Mouse (Mus musculus): ENCODE results near the gene Bbs9.

The Bbs9 gene

DNA sequence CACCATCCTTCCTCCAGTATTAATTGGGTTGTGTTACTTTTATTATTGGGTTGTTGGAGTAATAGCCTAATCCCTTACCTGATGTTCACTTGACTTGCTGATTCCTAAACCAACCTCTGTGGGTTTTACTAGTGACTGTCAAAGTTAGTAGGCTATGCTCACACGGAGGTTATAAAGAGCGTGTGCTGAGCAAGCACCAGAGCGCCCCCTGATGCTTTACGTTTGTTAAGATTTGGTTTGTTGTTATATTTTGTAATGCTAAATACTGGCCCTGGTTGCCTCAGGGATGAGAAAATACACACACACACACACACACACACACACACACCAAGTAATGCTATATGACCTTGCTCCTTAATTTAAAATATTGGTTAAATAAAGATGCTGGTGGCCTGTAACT is 219.9 kb downstream of the Bbs9 start:
- peak; percentile 32 for DNase-seq (ENCODE audit: low read depth)

DNA sequence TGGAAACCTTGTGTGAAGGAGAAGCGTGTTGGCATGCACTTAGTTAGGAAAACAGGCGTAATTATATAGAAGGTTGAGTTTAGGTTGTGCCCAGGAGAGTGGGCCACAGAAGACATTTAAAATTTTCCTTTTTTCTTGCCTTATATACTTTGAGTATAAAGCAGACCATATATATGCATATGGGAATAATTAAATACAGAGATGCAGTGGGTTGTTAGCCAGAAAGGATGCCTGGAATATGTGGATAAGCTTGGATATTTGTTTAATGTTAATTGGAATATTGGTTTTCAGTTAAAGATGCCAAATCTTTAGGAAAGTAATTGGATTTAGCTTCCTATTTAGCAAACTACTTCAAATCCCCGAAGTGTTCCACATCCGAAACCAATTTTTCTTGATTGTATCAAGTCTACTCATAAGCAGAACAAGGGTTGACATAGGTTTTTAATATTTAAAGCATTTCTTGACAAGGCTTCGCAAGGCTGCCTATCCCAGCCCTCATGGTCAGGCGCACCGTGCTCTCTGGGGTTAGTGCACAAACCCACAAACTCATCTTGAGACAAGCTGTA is 221.4 kb downstream of the Bbs9 start:
- DNase-seq (ENCODE audit: low read depth), result no peak

DNA sequence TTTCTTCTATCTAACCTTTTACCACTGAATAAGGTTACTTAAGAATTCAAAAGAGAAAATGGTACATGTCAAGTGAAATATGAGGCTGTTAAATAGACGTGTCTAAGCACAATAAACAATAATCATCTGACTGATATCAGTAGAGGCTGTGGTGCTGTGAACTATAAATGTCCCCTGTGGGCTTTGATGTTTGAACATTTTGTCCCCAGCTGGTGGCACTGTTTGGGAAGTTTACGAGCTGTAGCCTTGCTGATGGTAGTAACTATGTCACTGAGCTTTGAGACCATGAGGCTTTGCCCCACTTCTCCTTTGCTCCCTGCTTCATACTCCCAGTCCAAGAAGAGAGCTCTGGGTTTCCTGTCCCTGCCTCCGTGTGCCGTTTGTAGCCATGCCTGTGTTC is 222.3 kb downstream of the Bbs9 start:
- DNase-seq (ENCODE audit: low read depth), result no peak

DNA sequence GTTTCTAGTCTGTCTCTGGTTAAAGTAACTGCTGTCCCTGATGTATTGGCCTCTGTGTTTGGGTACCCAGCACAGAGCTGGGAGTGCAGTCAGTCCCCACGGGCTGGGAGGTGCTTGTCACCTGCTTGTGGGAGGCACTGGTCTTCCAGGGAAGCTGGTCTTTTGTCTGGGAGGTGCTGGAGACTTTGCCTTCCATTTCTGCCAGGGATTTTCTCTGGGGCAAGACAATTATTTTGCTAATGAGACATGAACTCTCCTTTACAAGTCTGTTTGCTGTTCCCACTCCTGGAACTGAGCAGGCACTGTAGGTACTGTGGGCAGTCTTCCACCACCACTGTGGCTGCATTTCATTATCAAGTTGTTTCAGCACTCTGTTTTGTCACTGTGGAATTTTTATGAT is 223.0 kb downstream of the Bbs9 start:
- DNase-seq (ENCODE audit: low read depth), result no peak

DNA sequence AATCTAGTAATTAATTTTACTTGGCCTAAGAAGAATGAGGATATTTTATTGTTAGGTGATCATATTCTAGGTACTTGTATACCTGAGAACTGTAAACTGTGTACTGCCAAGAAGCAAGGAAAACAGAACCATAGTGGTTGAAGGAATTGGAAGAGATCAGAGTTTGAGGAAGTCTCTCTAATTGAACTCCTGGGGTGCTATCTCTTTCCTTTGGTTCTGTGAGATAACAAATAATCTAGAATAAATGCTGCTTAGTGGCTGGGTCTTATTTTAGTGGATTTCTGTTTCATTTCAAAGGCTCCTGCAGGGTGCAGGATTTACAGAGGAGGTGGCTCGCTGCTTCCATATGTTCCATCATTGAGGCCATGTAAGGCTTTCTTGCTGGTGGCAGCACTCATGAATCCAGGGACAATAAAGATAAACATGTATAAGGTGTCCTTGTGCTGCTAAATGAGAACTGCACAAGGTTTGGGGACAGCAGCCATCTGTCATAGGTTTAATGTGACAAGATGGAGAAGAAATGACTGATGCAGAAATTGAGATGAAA is 226.6 kb downstream of the Bbs9 start:
- no peak for DNase-seq (ENCODE audit: low read depth)

DNA sequence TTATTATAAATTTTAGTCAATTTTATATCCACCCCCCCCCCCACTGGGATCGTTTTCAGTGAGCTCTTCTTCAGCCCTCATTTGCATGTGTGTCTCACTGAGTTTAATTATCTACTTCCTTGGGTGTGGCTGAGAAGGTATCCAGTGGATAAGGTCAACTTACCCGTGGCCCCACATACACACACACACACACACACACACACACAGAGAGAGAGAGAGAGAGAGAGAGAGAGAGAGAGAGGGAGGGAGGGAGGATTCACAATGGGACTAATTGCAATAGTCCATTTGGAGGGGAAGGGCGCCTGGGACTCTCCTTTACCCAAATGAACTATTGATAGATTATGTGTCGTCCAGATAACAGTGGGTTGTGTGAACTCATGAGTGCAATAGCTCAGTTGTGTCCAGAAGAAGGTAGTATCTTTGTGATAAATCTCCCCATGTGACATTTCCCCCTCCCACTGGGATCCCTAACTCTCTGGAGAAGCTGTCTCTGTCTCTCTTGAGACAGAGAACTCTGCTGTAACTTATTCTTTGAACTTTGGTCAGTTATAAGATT is 227.4 kb downstream of the Bbs9 start:
- DNase-seq (ENCODE audit: low read depth), result no peak

DNA sequence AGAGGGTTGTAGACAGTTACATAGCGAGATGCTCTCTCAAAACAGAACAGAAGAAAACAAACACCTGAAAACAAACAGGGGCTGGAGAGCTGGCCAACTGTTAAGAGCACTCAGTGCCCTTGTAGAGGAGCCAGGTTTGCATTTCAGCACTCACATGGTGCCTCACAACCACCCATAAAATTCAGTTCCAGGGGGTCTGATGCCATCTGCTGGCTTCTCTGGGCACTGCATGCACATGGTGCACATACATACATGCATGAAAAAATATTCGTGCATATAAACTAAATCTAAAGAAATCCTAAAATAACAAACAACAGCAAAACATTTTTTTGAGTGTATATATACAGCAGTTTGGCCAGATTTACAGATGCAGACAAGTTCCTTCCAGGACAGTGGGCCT is 228.0 kb downstream of the Bbs9 start:
- peak; percentile 26 for DNase-seq (ENCODE audit: low read depth)

DNA sequence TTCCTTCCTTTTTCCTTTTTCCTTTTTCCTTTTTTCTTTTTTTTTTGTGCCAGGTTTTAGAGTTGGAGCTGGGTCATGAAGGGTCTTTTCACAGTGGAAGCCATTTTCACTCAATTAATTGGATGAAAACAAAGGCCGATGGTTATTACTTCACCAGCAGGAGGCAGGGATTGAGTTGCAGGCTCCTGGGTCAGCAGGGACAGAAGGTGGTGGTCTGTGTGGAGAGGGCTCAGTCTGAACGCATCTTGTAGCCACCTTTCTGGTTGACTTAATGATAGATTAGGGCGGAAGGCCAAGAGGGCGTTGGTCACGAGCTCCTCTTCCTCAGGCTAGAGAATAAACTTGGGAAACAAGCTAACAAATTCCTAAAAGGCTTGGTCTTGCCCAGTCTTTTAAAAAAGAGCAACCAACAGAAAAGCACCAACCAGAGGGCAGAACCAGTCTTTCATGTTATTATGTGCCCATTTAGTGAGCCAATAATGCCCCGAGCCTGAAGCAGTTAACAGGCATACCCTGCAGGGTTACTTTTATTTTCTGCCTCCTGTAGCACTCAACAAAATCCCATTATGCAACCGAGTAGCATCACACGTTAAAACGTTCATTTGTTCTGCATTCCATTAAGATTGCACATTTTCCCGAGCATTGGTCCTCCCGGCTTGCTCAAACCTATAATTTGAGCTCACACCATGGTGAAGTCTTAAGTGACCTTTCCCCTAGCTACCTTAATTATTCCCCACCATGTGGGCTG is 231.8 kb downstream of the Bbs9 start:
- no peak for DNase-seq (ENCODE audit: low read depth)

DNA sequence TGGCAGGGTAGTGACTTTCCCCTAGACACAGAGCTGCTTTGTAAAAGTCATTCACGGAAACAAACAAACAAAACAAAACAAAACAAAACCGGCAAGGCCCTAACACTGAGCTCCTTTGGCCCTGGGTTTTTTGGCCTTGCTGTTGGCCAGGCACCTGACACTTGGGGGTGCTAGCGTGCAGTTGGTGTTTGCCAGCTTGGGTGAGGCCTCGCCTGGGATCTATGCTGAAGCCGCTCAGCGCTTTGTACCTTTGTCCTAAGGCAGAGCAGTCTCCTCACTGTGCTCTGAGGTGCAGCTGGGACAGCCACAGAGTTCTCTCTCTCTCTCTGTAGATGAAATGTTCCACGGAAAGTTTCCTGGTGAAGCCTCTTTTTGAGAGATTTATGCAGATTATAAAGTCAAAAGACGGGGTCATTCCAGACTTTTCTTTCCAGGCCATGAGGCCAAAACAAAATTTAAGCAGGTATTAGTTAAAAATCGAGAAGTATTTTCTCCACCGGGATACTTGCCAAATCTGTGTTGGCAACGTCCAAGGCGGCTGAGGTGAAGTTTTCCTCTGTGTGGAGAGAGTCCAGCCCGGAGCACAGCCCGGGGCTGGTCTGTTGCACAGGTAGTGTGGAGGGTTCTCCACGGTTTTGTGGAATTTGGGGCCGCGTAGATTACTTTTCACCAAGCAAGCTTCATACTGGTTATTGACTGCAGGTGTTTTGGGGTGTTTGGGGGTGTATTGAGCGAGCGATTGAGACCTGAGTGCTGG is 233.6 kb downstream of the Bbs9 start:
- peak; percentile 61 for DNase-seq (ENCODE audit: low read depth)

DNA sequence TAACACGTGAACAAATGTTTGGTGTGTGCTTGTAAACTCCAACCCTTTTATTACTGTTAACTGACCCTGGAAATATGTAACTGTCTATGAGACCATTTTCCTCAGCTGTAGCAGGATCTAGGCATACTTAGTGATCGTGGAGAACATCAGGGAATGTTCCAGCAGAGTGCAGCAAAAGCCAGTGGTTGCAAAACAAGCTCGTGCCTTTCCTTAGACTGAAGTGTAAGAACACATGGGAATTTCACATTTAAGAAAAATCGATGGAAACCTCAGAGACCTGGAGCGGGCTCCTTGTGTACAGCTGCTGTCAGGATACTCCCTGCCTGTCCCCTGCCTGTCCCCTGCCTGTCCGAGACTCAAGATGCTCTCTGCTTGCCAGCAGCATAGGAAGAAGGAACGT is 234.5 kb downstream of the Bbs9 start:
- no peak for DNase-seq (ENCODE audit: low read depth)

DNA sequence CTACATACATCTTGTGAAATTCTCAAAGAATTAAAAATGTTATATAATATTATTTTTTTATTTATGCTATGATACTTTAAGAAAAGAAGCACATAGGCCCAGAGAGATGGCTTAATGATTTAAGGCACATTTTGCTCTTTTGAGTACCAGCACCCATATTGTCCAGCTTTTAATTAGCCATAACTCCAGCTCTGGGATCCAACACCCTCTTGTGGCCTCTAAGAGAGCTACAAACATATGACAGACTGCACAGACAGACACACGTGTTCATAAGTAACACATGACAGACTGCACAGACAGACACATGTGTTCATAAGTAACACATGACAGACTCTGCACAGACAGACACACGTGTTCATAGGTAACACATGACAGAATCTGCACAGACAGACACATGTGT is 235.8 kb downstream of the Bbs9 start:
- no peak for DNase-seq (ENCODE audit: low read depth)

DNA sequence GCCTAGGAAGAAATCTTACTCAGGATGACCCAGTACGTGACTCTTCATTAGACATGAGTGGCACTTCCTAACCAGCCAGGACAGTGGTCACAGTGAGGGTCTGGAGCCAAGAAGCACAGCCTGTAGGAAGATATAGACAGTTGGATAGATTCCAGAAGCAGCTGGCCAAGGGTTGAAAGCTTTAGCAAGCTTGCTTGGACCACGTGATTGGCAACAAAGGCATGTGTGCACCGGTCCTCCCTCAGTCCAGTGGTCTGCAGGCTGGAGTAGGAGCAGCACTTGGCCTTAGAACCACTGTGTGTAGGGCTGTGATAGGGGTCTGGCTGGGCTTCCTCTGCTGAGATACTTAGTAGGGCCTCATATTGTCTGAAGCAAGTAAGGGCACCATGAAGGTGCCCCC is 237.2 kb downstream of the Bbs9 start:
- peak; percentile 36 for DNase-seq (ENCODE audit: low read depth)

DNA sequence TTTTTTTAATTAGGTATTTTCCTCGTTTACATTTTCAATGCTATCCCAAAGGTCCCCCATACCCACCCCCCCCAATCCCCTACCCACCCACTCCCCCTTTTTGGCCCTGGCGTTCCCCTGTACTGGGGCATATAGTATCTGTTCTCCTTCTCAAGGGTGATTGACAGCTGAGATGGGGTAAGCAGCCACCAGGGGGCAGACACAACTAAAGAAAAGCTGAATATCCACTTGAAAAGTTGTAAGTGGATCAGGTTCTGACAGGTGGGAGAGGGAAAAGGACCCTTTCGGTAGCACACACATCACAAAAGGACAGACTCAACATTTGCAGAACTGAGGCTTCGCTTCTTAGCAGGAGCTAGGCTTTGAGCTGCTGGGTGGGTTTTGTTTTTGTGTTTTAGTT is 237.8 kb downstream of the Bbs9 start:
- peak; percentile 70 for DNase-seq (ENCODE audit: low read depth)

DNA sequence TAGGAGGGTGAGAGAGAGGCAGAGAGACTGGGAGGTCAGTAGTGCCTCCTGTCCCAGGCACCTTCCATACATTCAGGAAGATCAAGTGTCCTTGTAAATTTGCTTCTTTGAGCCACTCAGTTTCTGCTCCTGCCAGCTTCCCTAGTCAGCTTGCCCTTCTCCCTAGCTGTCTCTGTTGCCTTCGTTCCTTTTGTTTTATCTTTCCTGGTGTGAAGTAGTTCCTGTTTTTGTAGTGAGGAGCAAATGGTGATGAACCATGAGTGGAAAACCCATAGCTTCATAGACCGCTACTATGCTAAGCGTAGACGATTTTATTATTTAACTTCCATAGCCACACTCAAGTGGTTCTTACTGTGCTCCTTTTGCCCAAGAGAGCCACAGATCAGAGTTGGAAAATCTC is 242.1 kb downstream of the Bbs9 start:
- DNase-seq (ENCODE audit: low read depth), result no peak

DNA sequence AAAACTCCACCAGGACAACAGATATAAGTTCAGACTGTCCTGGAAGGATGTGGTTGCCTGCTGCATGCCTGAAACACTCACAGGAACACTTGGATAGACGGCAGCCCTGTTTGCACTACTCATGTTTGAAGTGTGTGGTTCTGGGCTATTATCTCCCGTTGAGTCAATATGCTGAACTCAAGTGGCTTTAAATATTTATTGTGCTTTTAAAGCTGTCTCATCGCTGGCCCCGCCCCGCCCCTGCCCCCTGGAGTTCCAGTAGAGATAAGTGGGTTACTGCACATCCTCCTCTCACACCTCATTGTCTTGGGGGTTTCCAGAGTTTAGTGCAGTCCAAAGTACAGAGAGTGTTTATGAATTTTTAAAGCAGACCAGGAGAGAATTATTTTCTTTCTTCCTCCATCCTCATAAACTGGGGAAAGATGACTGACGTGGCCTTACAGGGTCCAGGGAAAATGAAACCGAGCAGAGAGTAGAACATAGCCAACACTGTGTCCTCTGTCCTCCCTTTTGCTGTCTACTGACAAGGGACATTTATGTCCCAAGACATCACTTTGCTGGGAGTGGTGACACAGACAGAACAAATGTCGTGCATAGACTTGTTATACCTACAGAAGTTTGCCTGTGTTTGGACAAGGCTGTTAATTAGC is 242.8 kb downstream of the Bbs9 start:
- DNase-seq (ENCODE audit: low read depth), result no peak

DNA sequence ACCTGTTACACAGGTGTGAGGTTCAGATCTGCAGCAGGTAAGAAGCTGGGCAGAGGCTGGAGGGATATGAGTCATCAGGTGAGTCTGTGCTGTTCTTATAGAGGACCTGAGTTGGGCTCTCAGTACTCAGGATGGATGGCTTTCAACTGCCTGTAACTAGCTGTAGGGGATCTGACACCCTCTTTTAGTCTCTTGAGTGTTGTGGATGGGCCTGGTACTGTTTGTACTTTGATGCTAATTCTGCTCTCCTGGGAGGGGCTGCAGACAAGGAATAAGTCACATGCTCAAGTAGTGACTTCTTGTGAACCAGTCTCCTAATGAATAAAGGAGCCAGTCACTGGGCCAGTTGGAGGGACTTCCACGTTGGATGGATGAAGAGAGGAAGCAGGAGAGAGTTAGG is 257.1 kb downstream of the Bbs9 start:
- no peak for DNase-seq (ENCODE audit: low read depth)

DNA sequence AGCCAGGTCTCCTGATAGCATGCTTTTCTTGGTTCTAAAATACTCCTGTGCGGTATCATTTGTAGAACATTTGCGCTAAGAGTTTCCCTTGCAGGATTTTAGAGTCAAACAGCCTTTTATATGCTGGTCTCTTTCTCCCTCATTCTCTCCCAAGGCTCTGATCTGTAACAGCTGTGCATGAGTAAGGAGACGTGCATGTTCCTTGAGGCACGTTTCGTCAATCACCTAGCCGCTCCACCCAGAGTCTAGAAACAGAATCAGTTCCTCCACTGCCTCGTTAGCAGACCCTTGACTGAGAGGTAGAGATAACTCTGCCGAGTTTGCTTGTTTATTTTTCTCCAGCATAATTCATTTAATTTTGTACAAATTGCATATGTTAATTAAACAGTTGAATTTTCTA is 259.4 kb downstream of the Bbs9 start:
- no peak for DNase-seq (ENCODE audit: low read depth)

DNA sequence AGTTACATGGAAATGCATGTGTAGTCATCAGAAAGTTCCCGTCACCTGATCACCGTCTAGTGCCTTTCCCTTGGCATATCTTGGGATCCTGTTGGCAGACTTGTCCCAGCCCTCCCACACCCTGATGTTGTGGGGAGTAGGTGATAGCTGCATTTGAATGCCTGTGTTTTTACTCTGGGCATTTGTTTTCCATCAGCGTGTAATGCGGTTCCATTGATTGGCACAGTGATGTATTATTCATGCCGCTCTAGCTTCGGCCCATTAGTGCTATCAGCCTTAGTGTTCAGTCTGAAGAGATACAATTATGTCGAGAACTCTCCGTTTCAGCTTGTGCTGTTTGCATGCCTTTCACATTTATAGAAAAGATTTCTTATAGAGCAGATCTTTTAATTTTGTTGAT is 259.9 kb downstream of the Bbs9 start:
- DNase-seq (ENCODE audit: low read depth), result no peak

DNA sequence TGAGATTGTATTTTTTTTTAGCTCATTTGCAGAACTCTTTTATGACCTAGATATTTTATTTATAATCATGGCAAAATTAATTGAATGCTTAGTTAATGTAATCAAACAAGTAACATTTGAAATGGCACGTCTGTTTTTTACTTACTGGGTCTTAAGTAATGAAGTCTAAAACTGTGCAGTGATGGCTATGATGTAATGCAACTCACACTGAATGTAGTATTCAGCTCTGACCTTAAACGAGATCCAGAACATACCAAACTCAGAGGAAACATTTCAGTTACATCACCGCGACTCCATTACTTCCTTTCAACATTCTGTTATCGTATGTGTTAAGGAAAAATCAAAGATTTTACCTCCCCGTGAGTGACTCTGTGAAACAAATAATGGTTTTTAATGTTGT is 262.4 kb downstream of the Bbs9 start:
- DNase-seq (ENCODE audit: low read depth), result no peak

DNA sequence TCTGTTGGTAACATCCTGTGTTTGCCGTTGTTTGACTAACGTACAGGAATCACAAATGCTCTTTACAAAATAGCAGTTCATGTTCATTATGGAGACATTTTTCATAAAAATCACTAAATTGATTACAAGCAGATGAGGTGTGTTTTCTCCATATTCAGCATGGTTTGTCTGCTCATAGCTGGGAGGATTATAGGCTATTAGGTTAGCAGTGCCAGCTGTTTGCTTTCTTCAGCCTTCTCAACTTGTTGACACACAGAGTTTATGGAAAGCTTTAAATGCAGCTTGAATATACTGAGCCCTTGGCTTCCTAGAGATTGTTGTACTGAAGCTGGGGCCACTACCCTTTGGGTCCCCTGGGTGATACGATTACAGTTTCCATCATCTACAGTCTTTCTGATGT is 263.3 kb downstream of the Bbs9 start:
- no peak for DNase-seq (ENCODE audit: low read depth)

DNA sequence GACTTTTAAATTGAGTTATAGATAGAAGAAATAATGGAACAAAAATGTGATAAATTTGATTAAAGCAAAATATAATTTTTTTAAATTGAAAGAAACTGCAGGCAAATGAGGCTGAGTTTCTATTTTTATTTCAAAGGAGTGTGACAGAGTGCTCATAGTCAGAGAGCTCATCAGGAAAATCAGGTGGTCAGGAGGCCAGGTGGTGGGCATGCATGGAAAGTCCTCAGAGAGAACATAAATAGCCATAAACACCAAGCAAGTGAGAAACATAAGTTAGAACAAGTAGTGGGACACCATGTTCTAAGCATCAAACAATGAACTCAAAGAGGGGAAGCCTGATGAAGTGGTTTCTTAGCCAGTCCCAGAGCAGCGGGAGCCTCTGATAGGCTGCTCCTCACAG is 266.5 kb downstream of the Bbs9 start:
- no peak for DNase-seq (ENCODE audit: low read depth)

DNA sequence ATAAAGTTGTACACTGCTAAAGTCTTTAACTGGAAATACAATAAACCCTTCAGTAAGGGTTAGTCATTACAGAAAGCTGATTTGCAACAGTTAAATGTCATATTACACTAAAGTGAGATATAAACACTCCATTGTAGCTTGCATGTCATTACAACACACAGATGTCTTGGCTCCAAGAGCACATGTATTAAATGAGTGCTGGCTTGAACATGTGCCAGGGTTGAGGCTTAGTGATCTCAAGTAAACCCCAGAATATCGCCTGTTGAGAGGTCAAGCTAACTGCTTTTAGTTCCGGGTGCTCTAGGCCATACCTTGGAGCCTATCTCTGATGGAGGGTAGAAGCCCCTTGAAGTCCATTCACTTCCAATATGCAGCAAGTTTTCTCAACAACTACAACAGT is 273.1 kb downstream of the Bbs9 start:
- DNase-seq (ENCODE audit: low read depth), result no peak

Measured in 416B (cell line).